Mouse (Mus musculus) forelimb bud, embryonic 11.5 days (tissue): ENCODE results near the gene Kank3.
"Not testable (repeated sequence)": the region's sequence is repeated elsewhere in the genome, so short reads cannot be mapped to it uniquely, and the experiment has no call there.

ENCODE experiments used
- DNase-seq: peaks from one replicate; pipeline ENCODE4 v3.0.0-alpha.2; 2012; ENCODE audit warnings: low read depth, low spot score

The Kank3 gene

GRCm38 (mm10) chr17:33807181-33807888, 3.0 kb upstream of the Kank3 start:
- no peak for DNase-seq

GRCm38 (mm10) chr17:33808192-33808591, 2.1 kb upstream of the Kank3 start:
- DNase-seq: no peak

- DNase-seq: no peak
These were observed 810 bp downstream of the Kank3 start for GRCm38 (mm10) chr17:33811142-33811516.

- DNase-seq: no peak
These were observed 2.2 kb downstream of the Kank3 start for GRCm38 (mm10) chr17:33812475-33812874.

- DNase-seq: no peak
These were observed 2.7 kb downstream of the Kank3 start for GRCm38 (mm10) chr17:33812990-33813389.

- no peak for DNase-seq
These were observed 5.1 kb downstream of the Kank3 start for GRCm38 (mm10) chr17:33815399-33815798.

- DNase-seq: no peak
These were observed 6.3 kb downstream of the Kank3 start for GRCm38 (mm10) chr17:33816612-33817011.

- peak; percentile 97 for DNase-seq
These were observed 7.1 kb downstream of the Kank3 start for GRCm38 (mm10) chr17:33817184-33817968.

- DNase-seq: no peak
These were observed 7.8 kb downstream of the Kank3 start for GRCm38 (mm10) chr17:33817969-33818643.

GRCm38 (mm10) chr17:33822436-33822959, 12.2 kb downstream of the Kank3 start:
- DNase-seq: no peak

GRCm38 (mm10) chr17:33823171-33823570, 12.9 kb downstream of the Kank3 start:
- not testable (repeated sequence) for DNase-seq

- peak; percentile 99 for DNase-seq
These were observed 14.0 kb downstream of the Kank3 start, which contains the start of the genes Rps28 and Ndufa7 for GRCm38 (mm10) chr17:33824084-33824996. Gene Rps28 (minus strand): TSS chr17:33824562. Gene Ndufa7 (plus strand): TSS chr17:33824572.

GRCm38 (mm10) chr17:33824997-33825330, 14.6 kb downstream of the Kank3 start:
- not testable (repeated sequence) for DNase-seq

- DNase-seq: no peak
These were observed 15.1 kb downstream of the Kank3 start for GRCm38 (mm10) chr17:33825462-33825861.

- DNase-seq: peak; percentile 83
These were observed 16.5 kb downstream of the Kank3 start for GRCm38 (mm10) chr17:33826850-33827249.

- DNase-seq: no peak
These were observed 18.6 kb downstream of the Kank3 start for GRCm38 (mm10) chr17:33828892-33829291.

GRCm38 (mm10) chr17:33829561-33829960, 19.2 kb downstream of the Kank3 start:
- no peak for DNase-seq

- DNase-seq: peak; percentile 92
These were observed 32.9 kb downstream of the Kank3 start, which contains the start of gene Cd320 for GRCm38 (mm10) chr17:33842966-33843795. Gene Cd320 (plus strand): TSS chr17:33843091.

- DNase-seq: no peak
These were observed 33.9 kb downstream of the Kank3 start for GRCm38 (mm10) chr17:33844196-33844595.

GRCm38 (mm10) chr17:33848139-33848538, 37.8 kb downstream of the Kank3 start:
- DNase-seq: no peak
